Mouse (Mus musculus) B cell, adult 67 days (primary cell): ENCODE results near the gene Aim2. TPM values are rescaled to one million over a fixed set of nuclear protein-coding genes. Genes with fewer than 3 reads are reported as not detected.

Experiments used
- total RNA-seq, 2 experiments: library from RNA; stranded (reverse); gene quantifications; 4 replicates each; pipeline ENCODE4 v1.2.4; 2023

Gene Aim2
- 100 to 1,000 TPM; 118 to 130 TPM for total RNA-seq

DNA sequence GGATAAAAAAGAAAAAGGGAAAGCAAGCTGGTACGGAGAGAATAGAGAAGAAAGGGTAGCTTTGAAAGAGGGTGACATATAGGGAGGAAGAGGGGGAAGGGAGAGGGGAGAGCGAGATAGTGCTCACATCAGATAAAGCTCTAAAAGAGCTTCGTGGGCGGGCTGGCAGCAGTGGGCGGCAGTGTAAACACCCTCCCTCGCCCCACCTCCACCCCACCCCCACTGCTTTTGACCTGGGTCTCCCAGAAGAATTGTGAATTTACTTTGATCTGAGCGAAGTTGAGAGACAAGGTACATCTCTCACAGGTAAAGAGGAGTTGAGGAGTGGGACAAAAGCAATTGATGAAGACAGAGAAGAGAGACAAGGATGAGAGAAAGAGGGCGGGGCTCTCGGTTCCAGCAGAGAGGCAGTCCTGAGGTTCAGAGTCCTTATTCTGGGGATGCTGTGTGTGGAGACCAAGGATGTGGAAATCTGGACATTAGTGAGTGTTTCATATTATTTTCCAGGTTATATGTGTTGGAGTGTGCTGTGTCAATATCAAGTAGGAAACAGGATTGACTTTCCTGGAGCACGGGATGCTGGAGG is at the start of gene Aim2:
TSS of gene Aim2 (plus strand) at position 508 of the 586 bp plus-strand sequence.

DNA sequence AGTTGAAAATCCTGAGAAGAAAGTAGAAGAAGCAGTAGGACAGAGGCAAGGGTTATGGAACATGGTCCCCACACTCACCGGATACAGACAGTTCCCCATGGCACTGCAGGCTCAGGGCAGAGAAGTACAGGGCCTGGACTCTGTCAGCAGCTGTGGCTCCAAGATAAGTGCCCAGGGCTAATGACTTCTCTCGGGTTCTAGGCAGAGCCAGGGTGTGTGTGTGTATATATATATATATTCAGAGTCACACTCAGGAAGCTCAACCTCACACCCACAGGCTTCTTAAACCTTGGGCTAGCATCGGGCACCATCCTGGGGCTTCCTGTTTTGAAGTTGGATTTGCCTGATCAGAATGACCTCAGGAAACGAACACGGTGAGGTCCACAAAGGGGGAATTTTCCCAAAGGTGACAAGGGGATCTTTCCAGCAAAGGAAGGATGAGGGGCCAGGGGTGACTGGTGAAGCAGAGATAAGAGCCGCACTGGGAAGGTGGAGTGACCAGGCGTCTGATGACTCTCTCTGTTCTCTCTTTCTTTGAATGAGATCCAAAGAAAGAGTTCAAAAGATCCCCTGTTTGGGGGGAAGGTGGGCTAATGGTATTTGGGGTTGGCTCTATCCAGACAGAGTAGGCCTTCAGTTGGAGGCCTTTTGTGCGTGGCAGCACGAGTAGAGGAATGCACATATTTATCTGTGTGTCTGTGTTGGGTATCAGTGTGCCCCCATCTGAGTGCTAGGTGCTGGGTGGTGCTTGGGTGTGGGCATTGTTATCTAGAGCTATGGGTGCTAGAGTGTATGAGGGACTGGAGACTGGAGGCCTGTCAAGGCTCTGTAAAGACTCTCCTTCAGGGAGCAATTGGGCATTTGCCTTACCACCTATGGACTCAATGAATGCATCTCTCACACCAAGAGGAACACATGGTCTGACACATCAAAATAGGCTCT is 17.1 kb upstream of the Aim2 start, which contains the start of gene Ackr1:
TSS of gene Ackr1 (minus strand) at position 439 of the 942 bp plus-strand sequence.

DNA sequence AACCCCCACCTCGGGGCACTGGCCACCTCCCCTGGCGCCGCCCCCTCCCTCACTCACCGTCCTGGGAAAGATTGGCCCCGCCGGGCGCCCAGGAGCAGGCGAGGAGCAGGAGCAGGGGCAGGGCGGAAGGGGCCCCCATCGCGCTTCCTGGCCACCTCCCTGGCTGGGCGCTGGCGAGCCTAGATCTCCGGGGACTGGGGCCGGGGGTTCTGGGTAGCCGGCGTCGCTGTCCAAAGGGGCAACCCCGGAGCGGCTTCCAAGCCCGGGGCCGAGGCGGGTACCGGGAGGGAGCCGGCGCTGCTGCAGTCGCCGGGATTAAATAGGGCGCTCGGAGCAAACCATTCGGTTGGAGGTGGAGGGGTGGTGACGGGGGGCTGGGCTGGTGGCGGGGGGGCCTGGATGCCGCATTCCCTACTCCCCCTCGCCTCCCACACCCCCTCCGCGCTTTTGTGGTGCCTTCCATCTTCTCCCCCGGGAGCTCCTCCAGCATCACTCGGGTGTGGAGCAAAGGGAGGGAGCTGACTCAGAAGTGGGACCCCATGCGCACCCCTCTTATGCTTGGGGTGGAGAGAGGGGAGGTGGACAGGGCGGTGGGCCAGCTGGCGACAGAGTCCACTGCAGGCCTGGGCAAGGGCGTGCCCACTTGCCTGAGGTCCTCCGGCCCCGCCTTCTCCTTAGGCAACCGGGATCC is 16.8 kb downstream of the Aim2 start, which contains the start of gene Cadm3:
TSS of gene Cadm3 (minus strand) at position 340 of the 691 bp plus-strand sequence.

DNA sequence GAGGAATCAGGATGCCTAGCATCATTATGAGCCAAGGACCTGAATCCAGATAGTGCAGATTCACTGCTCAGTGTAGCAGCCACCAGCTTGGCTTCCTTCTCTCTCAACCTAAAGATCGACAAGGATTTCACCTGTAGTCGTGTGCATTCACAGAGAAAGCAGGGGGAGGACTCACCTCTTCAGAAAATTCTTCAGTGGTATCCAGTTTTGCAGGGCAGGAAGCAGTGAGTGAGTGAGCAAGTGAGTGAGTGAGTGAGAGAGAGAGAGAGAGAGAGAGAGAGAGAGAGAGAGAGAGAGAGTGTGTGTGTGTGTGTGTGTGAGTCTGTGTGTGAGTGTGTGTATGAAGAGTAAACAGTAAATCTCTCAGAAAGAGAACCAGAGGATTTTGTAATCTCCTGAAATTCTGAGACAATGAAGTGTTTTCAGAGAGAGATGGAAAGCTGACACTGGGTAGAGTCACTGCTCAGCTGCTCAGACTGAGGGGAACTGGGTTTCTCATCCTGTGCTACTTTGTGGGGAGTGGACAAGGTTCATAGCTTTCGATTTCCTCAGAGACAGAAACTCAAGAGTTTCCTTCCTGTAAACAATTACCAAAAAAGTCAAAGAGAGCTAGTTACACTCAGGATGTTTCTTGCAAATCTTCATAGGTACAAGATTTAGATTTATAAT is 140.3 kb downstream of the Aim2 start, which contains the start of gene Ifi206:
TSS of gene Ifi206 (minus strand) at position 230 of the 669 bp plus-strand sequence.

Other genes starting within 250 kb of the Aim2 start
- gene Olfr1408, start 213.5 kb upstream of the Aim2 start, total RNA-seq: not detected
- gene Olfr1406, start 160.2 kb upstream of the Aim2 start, total RNA-seq: not detected
- gene Olfr218, start 153.1 kb upstream of the Aim2 start, total RNA-seq: not detected
- not detected for gene Olfr1404, start 138.5 kb upstream of the Aim2 start, total RNA-seq
- gene Fcer1a, start 123.7 kb upstream of the Aim2 start, total RNA-seq: not detected
- not detected for gene Olfr418, start 84.9 kb upstream of the Aim2 start, total RNA-seq
- not detected for gene Mptx2, start 73.1 kb upstream of the Aim2 start, total RNA-seq
- not detected for gene Ackr1, start 17.1 kb upstream of the Aim2 start, total RNA-seq
- gene Cadm3, start 16.8 kb downstream of the Aim2 start, total RNA-seq: not detected
- 10 to 100 TPM; 61.4 to 87.1 TPM for gene Ifi206, start 140.2 kb downstream of the Aim2 start, total RNA-seq
- gene Ifi214, start 185.1 kb downstream of the Aim2 start, total RNA-seq: 10 to 100 TPM; 40.4 to 47.6 TPM
- gene Ifi213, start 248.4 kb downstream of the Aim2 start, total RNA-seq: 100 to 1,000 TPM in 1 of 2 experiments, 10 to 100 TPM in 1; 79.5 to 136 TPM